Mouse (Mus musculus) cerebellum, adult 2 months (tissue): ENCODE data around the gene M6pr.

Experiments used
- CTCF ChIP-seq: fragments of 200-500 bp; IDR thresholded peaks from 2 replicates; pipeline ENCODE4 v1.5.1; 2011; ENCODE audit warnings: low read depth, mild to moderate bottlenecking, control low read depth, low read length, moderate library complexity, borderline replicate concordance; ENCODE audit not compliant: insufficient read depth
- POLR2A ChIP-seq: fragments of 200-500 bp; IDR thresholded peaks from 2 replicates; pipeline ENCODE4 v1.6.1; 2011; ENCODE audit warnings: low read length, control low read depth, borderline replicate concordance; ENCODE audit not compliant: insufficient read depth

GRCm38 (mm10) chr6:122357089-122357488 lies 48.6 kb downstream of the M6pr start:
- TF ChIP-seq CTCF (no peak), POLR2A (no peak)
